Mouse (Mus musculus): ENCODE data around the gene Akr1c12.

- TF ChIP-seq CTCF (IDR thresholded peaks at IDR 0.05; ENCODE audit: control insufficient read depth, insufficient read depth, insufficient replicate concordance, low read depth, low read length), result no peak
- TF ChIP-seq POLR2A (IDR thresholded peaks at IDR 0.05; ENCODE audit: control insufficient read depth, low read depth, low read length), result no peak
Observed at GRCm38 (mm10) chr13:4265047-4265446, 14.2 kb downstream of the Akr1c12 start.
